Mouse (Mus musculus): ENCODE results near the gene Olfr1395.
A peak's percentile ranks its signal among the peaks of the same experiment; 100 is the strongest.

DNA sequence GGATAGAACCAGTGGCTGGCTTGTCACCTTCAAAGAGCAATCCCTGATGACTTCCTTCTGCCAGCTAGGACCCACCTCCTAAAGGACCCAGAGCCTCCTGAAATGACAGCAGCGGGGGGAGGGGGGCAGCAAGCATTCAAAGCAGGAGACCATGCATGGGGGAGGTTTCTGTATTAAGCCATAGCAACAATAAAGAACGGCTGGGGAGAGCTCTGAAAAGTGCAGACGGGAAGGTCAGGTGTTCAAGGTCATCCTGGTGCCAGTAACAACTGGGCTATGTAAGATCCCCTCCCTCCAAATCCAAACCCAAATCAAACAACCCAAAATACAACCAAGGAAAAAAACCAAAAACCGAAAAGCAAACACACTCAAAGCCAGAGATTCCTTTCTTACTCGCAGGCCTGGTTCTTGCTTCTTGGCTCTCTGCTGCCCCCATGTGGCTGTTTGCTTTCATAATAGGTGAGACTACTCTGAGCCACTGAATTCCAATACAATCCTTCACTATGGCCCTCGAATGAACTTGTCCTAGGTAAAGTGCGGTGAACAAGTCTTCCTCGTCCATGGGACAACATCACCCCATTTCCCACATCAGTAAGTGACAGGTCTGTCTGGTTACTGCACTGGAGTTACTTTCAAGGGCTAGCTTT, 38.9 kb upstream of the Olfr1395 start:
- no peak for TF ChIP-seq POLR2A (IDR thresholded peaks at IDR 0.05; ENCODE audit: low read depth, low read length)
- TF ChIP-seq CTCF (IDR thresholded peaks at IDR 0.05; ENCODE audit: extremely low read depth, insufficient read length, insufficient replicate concordance, low read depth, low read length), result peak; percentile 70; the same call in 1 of the 2 replicates
